Mouse (Mus musculus) thymus, adult 18-20 months (tissue): ENCODE data around the gene Cdc37.

Source experiments
- DNase-seq, 2 experiments: peaks; one replicate each; pipeline ENCODE4 v3.0.0; 2022; ENCODE audit warnings: mixed read lengths in 2 of 2

The Cdc37 gene

DNA sequence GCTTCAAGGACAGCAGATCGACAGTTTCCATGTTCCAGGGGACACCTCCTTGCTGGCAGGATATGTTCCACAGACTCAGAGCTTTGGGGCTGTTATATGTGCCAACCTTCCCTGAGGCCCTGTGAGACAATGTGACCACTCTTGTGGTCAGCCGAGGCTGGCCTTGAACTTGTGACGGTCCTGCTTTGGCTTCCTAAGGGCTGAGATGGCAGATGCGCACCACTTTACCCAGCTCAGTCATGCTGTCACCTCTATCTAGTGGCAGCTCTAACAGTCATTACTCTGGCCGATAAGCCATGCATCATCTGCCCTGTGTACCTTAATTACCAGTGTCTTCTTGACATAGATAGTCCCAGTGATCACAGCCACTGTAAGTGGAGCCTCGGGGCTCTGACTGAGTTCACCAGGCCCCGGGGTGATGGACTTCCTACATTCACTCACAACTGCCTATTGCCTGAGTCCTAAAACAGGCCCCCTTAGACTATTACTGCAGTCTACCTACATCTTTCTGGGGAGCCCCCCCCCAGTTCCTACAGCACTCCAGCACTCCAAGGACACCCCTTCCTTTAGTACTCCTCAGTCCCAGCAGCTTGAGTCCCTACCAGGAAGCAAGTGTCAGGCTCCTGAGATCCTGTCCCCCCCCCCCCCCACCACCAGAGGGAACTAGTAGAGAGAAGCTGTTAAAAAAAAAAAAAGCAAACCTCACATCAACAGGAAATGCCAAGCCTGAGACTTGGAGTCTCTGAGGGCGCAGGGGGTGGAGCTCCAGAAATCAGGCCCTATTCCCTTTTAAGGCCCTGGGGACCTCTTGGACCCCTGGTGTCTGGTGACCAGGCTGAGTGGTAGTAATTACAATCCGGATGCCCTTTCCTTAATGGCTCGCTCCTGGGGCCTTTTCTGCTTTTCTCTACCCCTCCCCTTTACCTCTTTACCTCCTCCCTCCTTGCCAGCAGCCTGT is 17.6 kb upstream of the Cdc37 start:
- DNase-seq: no peak

DNA sequence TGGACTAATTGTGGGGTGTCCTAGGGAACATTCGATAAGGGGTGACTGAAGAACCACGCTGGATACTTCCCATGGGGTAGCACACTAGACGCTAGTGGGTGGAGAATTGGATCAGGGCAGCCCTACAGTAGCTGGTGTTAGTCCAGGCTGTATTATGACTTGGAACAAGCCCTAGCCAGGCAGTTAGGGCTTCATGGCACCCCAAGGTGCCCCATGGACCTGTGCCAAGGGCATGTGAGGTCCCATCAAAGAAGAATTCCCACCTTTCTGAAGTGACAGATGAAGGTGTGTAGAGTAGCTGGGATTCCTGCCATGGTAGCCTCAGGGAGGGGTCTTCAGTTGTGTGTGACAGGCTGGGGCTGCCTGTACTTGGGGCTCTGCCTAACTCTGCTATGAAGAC is 16.7 kb upstream of the Cdc37 start:
- no peak for DNase-seq

GRCm38 (mm10) chr9:21165952-21166451 is 16.2 kb upstream of the Cdc37 start:
- no peak for DNase-seq

DNA sequence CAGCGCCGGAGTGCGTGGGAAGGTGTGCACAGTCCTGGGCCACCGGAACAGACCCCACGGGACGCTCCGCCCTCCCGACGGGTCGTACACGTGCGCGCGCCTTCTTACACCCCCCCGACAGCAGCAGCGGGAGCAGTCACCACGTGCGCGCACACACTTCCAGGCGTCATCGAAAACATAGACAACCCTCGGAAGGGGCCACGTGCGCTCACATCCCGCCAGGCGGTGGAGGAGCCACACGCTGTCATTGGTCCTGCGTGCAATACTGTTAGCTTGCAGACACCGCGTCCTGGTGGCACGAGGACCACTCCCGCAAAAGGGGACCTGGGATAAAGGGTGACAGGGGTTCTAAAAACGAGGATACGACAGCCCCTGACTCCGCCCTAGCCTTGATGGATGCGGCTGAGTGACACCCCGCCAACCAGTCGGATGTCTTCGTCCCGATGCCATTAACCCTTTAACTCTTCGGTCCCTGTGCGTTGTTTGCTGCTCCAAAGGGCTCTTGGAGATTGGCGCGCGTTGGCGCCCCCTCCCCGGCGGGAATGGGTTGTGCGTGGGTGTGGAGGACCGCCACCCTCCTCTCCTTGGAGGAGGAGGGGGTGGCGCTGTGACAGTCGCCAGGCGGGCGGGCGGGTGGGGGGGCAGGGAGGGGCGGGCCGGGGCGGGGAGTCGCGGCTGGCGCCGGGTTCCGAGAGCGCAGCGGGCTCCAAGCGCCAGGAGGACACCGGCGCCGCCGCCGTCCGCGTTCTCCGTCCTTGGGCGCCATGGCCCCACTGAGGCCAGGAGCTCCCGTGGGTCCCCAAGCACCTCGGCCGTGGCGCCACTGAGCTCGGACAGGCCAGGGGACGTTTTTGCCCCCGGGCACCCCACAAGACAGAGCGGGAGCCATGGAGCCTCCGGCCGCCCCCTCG is 15.5 kb upstream of the Cdc37 start, which contains the start of gene Pde4a:
Gene Pde4a, plus strand, starts transcription at position 674 of the 911 bp plus-strand sequence.
- DNase-seq: peak in 1 of 2 experiments; percentile 54

DNA sequence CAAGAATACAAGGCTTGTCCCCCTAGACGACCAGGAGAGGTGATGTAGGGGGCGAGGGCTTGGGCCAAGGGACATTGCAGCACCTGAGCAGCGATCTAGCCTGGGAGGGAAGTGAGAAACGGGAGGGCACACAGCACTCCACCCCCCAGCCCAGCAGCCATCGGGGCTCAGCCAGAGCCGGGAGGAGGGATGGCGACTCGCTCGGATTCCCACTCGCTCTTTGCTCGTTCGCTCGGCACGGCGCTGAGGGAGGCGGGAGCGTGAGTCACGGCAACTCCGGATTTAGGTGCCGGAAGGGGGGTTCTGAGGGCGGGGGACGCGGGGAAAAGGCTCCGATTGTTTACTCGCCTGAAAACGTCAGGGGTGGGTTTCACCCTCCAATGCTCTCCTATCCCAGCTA is 14.3 kb upstream of the Cdc37 start:
- DNase-seq: no peak

DNA sequence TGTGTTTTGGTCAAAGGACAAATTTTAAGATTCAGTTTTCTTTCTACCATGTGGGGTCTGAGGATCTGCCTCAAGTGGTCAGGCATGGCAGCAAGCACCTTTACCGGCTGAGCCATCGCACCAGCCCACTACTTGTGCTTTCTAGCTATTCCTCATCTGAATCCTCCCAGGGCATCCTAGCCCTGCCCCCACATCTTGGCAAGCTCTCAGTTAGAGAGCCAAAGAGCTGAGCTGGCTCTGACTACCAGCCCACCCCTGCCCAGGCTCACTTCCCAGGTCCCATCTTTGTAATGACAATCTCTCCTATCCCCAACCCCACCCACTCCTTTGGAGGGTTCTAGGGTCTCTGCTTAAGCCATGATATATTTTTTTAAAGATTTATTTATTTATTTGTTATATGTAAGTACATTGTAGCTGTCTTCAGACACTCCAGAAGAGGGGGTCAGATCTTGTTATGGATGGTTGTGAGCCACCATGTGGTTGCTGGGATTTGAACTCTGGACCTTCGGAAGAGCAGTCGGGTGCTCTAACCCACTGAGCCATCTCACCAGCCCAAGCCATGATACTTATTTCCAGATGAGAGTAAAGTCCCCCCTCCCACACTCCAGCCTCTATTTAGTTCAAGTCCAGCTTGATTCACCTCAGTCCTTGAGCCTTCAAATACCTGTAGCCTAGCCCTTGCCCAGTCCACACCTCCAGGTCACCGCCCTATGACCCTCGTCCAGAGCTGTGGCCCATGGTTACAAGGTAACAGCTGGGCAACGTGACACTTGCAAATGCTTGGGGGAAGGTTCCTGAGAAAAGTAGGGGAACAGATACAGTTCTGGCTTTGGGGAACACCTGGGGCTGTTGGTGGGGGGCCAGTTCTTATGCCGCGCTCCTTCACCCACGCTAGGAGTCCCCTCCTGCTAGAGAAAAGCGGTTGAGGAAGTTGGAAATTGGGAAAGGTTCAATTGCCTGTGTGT is 13.6 kb upstream of the Cdc37 start:
- no peak for DNase-seq

GRCm38 (mm10) chr9:21161209-21161909 is 11.6 kb upstream of the Cdc37 start:
- DNase-seq: peak; percentile 65 to 75

- DNase-seq: no peak
Observed at GRCm38 (mm10) chr9:21154787-21155186, 5.0 kb upstream of the Cdc37 start.

GRCm38 (mm10) chr9:21153833-21154232 is 4.1 kb upstream of the Cdc37 start:
- DNase-seq: no peak

GRCm38 (mm10) chr9:21153331-21153730 is 3.5 kb upstream of the Cdc37 start:
- DNase-seq: no peak

- no peak for DNase-seq
Observed at GRCm38 (mm10) chr9:21152715-21153114, 2.9 kb upstream of the Cdc37 start.

GRCm38 (mm10) chr9:21149077-21149653 is 617 bp downstream of the Cdc37 start:
- DNase-seq: no peak

- no peak for DNase-seq
Observed at GRCm38 (mm10) chr9:21148427-21148826, 1.4 kb downstream of the Cdc37 start.

- DNase-seq: peak in 1 of 2 experiments; percentile 47
Observed at GRCm38 (mm10) chr9:21146722-21147121, 3.1 kb downstream of the Cdc37 start.

DNA sequence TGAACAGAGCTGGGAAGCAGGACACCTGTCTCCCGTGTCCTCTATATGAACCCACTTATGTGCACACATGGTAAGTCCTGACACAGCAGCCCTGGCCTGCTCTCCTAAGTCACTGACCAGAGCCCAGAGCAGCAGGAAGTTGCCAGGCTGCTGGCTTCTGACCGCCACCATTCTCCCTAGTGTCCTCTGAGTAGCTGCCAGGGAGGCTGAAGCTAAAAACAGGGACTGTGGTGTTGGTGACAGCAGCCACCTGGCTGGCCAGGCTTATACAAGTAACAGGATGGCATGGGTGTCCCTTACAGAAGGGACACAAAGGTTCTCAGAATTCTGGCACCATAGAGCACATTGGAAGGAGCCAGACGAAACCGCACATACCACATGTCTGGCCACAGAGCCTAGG is 4.4 kb downstream of the Cdc37 start:
- no peak for DNase-seq

- no peak for DNase-seq
Observed at GRCm38 (mm10) chr9:21144361-21144760, 5.4 kb downstream of the Cdc37 start.

DNA sequence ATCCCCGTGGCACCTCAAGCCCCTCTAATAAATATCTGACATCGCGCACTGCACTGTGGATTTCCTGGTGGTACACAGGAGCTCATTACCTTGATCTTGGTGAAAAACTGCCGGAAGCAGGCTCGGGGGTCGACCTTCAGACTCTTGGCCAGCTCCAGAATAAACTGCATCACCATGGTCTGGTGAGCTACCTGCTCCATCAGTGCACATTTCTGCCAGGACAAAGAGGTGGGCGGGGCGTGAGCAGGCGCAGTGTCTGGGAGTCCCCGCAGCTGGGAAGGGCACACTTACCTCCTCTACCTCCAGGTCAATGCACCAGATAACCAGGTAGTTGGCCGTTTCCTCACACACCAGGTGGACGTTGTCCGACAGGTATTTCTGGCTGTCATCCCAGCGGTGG is 7.9 kb downstream of the Cdc37 start:
- no peak for DNase-seq

- no peak for DNase-seq
Observed at GRCm38 (mm10) chr9:21138386-21138785, 11.4 kb downstream of the Cdc37 start.

GRCm38 (mm10) chr9:21137229-21137628 is 12.6 kb downstream of the Cdc37 start:
- peak in 1 of 2 experiments; percentile 53 for DNase-seq

DNA sequence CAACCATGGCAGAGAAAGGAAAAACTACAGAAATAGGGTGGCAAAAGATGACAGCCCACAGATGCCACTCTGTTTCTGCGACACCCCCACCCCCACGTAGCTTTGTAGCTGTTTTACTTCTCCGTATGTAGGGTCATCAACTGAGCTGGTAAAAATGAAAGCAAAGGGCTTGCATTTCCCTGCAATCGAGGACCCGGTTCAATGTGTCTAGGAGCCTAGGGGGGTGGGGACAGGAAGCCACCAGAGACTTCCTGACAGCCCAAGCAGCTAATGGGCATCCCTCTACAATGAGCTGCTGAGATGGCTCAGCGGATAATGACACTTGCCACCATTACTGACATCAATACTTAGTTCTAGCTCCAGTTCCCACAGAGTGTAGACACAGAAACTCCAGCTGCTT is 13.4 kb downstream of the Cdc37 start:
- no peak for DNase-seq

- no peak for DNase-seq
Observed at GRCm38 (mm10) chr9:21135941-21136381, 13.8 kb downstream of the Cdc37 start.
